ENCODE assay signal across 7 mouse cellular contexts in genomic region chr15:89429352-89430221, GRCm38 (mm10). TPM values are rescaled to one million over a fixed set of nuclear protein-coding genes. Genes with fewer than 3 reads are reported as not detected.
DNase-seq lines count a peak whose midpoint lies in the region; ATAC-seq lines count a peak whose summit lies in the region.

Gene C730034F03Rik (plus strand): TSS chr15:89429589.
Gene Gm44502 (minus strand): TSS chr15:89429696.
Gene Chkb (minus strand): TSS chr15:89429908.

- intact Hi-C loops in gastrocnemius, postnatal 36 days (cut with DNase I), result loop anchor here (5.0 kb wide), 1 partner anchor 57 kb away; the partner anchor contains the start of gene Sco2
- intact Hi-C loops in left cerebral cortex, postnatal 25 days (cut with DNase I), result loop anchor here (1.0 to 2.0 kb wide), 2 partner anchors 47 to 74 kb away; partner anchors contain the start of genes Arsa, Lmf2 and Ncaph2

- peaks cover 15% of the 10 kb centered on the region for H3K36me3 ChIP-seq in intestine, embryonic 15.5 days
- peaks cover 31% of the 10 kb centered on the region for H3K36me3 ChIP-seq in midbrain, embryonic 10.5 days

- DNase-seq in adrenal gland, adult 2 months, result peak; percentile 95
- DNase-seq in embryo, embryonic 11.5 days (ENCODE audit: low read depth, low spot score), result peak; percentile 84
- peak; percentile 86 to 87 for DNase-seq in gastrocnemius, postnatal 36 days
- DNase-seq in left cerebral cortex, postnatal 25 days (ENCODE audit: low spot score in 2 of 2), result peak; percentile 96 to 99
- peak; percentile 94 for DNase-seq in midbrain, embryonic 10.5 days (ENCODE audit: low spot score)
- peak; percentile 87 for DNase-seq in right cerebral cortex, postnatal 4 days

- peak; percentile 96 for ATAC-seq in intestine, embryonic 15.5 days

- H3K4me3 ChIP-seq in intestine, embryonic 15.5 days (replicated peaks), result peak within 1 kb of the TSS; percentile 81
- H3K4me3 ChIP-seq in midbrain, embryonic 10.5 days, result peak within 1 kb of the TSS; percentile 84

- H3K4me1 ChIP-seq in intestine, embryonic 15.5 days (replicated peaks), result 0 out of 2 replicates have a peak, but pooled peaks cover 4% of the 10 kb centered on the region
- peaks cover 38% of the 10 kb centered on the region for H3K4me1 ChIP-seq in midbrain, embryonic 10.5 days

- peak within 1 kb of the TSS; percentile 88 for H3K4me2 ChIP-seq in intestine, embryonic 15.5 days (replicated peaks)

- H3K9ac ChIP-seq in intestine, embryonic 15.5 days, result peak within 1 kb of the TSS; percentile 83

- H3K27ac ChIP-seq in intestine, embryonic 15.5 days, result peak within 1 kb of the TSS; percentile 99
- H3K27ac ChIP-seq in midbrain, embryonic 10.5 days (replicated peaks), result peak within 1 kb of the TSS; percentile 96

- no peaks in the 10 kb centered on the region for H3K27me3 ChIP-seq in intestine, embryonic 15.5 days (replicated peaks)
- peaks cover 13% of the 10 kb centered on the region; the same call in 1 of the 2 replicates for H3K27me3 ChIP-seq in midbrain, embryonic 10.5 days (ENCODE audit: low read depth, poor library complexity, severe bottlenecking)

- WGBS in intestine, embryonic 15.5 days, result under 1% methylated on average over 70 of the region's 70 CpGs
- WGBS in midbrain, embryonic 10.5 days, result under 1% methylated on average over 70 of the region's 70 CpGs

- H3K9me3 ChIP-seq in intestine, embryonic 15.5 days, result no peaks in the 10 kb centered on the region
- no peaks in the 10 kb centered on the region for H3K9me3 ChIP-seq in midbrain, embryonic 10.5 days (replicated peaks)

RNA-seq across cellular contexts. Expression of gene C730034F03Rik, which starts in this region (rescaled TPM):
- 1 to 10 TPM in 1 of 2 experiments, under 1 TPM in 1; 0.95 to 2.3 TPM for total RNA-seq in adrenal gland, adult 2 months (2021)
- polyA plus RNA-seq in adrenal gland, adult 2 months (2012; rRNA removed), result 0.29 and 0.52 TPM in 2 replicates
- total RNA-seq in gastrocnemius, postnatal 36 days (2021), result under 1 TPM; 0.20 to 0.47 TPM
- polyA plus RNA-seq in intestine, embryonic 15.5 days (2015; fragmentation: Nextera tagmentation; extraction: Ambion mirVana), result 2.5 and 2.8 TPM in 2 replicates
- 1 to 10 TPM; 1.9 to 2.1 TPM for total RNA-seq in left cerebral cortex, postnatal 25 days (2021)
- 4.7 and 5.4 TPM in 2 replicates for polyA plus RNA-seq in midbrain, embryonic 10.5 days (2016; fragmentation: Nextera tagmentation; extraction: Ambion mirVana)

RNA-seq across cellular contexts. Expression of gene Gm44502, which starts in this region (rescaled TPM):
- 1 to 10 TPM in 1 of 2 experiments, not detected in 1; 5.8 TPM for total RNA-seq in adrenal gland, adult 2 months (2021)
- 8.2 and 10.6 TPM in 2 replicates for polyA plus RNA-seq in adrenal gland, adult 2 months (2012; rRNA removed)
- 1 to 10 TPM in 1 of 2 experiments, not detected in 1; 1.5 TPM for total RNA-seq in gastrocnemius, postnatal 36 days (2021)
- not detected in 2 replicates for polyA plus RNA-seq in intestine, embryonic 15.5 days (2015; fragmentation: Nextera tagmentation; extraction: Ambion mirVana)
- total RNA-seq in left cerebral cortex, postnatal 25 days (2021), result under 1 TPM in 1 of 2 experiments, not detected in 1; 0.80 TPM
- 0.20 TPM in 1 of 2 replicates, not detected in the other for polyA plus RNA-seq in midbrain, embryonic 10.5 days (2016; fragmentation: Nextera tagmentation; extraction: Ambion mirVana)

RNA-seq across cellular contexts. Expression of gene Chkb, which starts in this region (rescaled TPM):
- 10 to 100 TPM; 50.7 to 66.8 TPM for total RNA-seq in adrenal gland, adult 2 months (2021)
- polyA plus RNA-seq in adrenal gland, adult 2 months (2012; rRNA removed), result 39.4 and 52.6 TPM in 2 replicates
- 10 to 100 TPM; 20.8 to 30.0 TPM for total RNA-seq in gastrocnemius, postnatal 36 days (2021)
- polyA plus RNA-seq in intestine, embryonic 15.5 days (2015; fragmentation: Nextera tagmentation; extraction: Ambion mirVana), result 52.6 and 61.8 TPM in 2 replicates
- 10 to 100 TPM; 35.4 to 39.7 TPM for total RNA-seq in left cerebral cortex, postnatal 25 days (2021)
- polyA plus RNA-seq in midbrain, embryonic 10.5 days (2016; fragmentation: Nextera tagmentation; extraction: Ambion mirVana), result 44.1 and 53.4 TPM in 2 replicates

Comparison
In these comparisons a context has a peak if more than half of its experiments do, and no peak if none do; other contexts are left out.
1. Peak in every context shown above with its lines: DNase-seq, ATAC-seq, H3K4me3 ChIP-seq and H3K27ac ChIP-seq.